Mouse (Mus musculus) midbrain, embryonic 13.5 days (tissue): ENCODE data around the gene Ovol2. TPM values are rescaled to one million over a fixed set of nuclear protein-coding genes. Genes with fewer than 3 reads are reported as not detected.
A peak's percentile ranks its signal among the peaks of the same experiment; 100 is the strongest.
"Not testable (repeated sequence)": the region's sequence is repeated elsewhere in the genome, so short reads cannot be mapped to it uniquely, and the experiment has no call there.

Experiments used
- ATAC-seq: fragments of 200-750 bp; cut with Nextera tagmentation; 2 replicates; pipeline ENCODE4 v1.8.0; 2017; ENCODE audit warnings: mild to moderate bottlenecking, moderate TSS enrichment, moderate library complexity
- H3K27ac ChIP-seq: fragments of 300-500 bp; sonication (generic); 2 replicates; pipeline ENCODE4 v1.5.1; 2015; ENCODE audit warnings: inconsistent platforms, mild to moderate bottlenecking, moderate library complexity
- H3K27me3 ChIP-seq: fragments of 300-500 bp; sonication (generic); 2 replicates; pipeline ENCODE4 v1.6.1; 2015; ENCODE audit warnings: mild to moderate bottlenecking, inconsistent platforms
- H3K36me3 ChIP-seq: fragments of 300-500 bp; sonication (generic); 2 replicates; pipeline ENCODE4 v1.6.1; 2015; ENCODE audit warnings: mild to moderate bottlenecking, inconsistent platforms
- H3K4me1 ChIP-seq: fragments of 300-500 bp; sonication (generic); replicated peaks from 2 replicates; pipeline ENCODE4 v1.6.1; 2015; ENCODE audit warnings: inconsistent platforms
- H3K4me2 ChIP-seq: fragments of 300-500 bp; sonication (generic); replicated peaks from 2 replicates; pipeline ENCODE4 v1.6.1; 2015; ENCODE audit warnings: moderate library complexity, mild to moderate bottlenecking, inconsistent platforms
- H3K4me3 ChIP-seq: fragments of 300-500 bp; sonication (generic); replicated peaks from 2 replicates; pipeline ENCODE4 v1.5.1; 2015; ENCODE audit warnings: mild to moderate bottlenecking, inconsistent platforms
- H3K9ac ChIP-seq: fragments of 300-500 bp; sonication (generic); replicated peaks from 2 replicates; pipeline ENCODE4 v1.6.1; 2015; ENCODE audit warnings: mild to moderate bottlenecking, inconsistent platforms
- H3K9me3 ChIP-seq: fragments of 300-500 bp; sonication (generic); 2 replicates; pipeline ENCODE4 v1.6.1; 2016; ENCODE audit warnings: mild to moderate bottlenecking, inconsistent platforms
- WGBS: fragments of 180-500 bp; shearing (Covaris S2); methylation state at CpG from one replicate; pipeline ENCODE4 v1.1.7; 2015; 5-methylcytosine and 5-hydroxymethylcytosine counted together
- polyA plus RNA-seq: library from polyadenylated mRNA; unstranded; fragments of >200 nt; fragmentation: Nextera tagmentation; extraction: Ambion mirVana; gene quantifications from 2 replicates; pipeline ENCODE4 v1.2.1, GENCODE M21; 2015

Ovol2 gene
- polyA plus RNA-seq, 1 experiment from 2014 or later = not detected

DNA sequence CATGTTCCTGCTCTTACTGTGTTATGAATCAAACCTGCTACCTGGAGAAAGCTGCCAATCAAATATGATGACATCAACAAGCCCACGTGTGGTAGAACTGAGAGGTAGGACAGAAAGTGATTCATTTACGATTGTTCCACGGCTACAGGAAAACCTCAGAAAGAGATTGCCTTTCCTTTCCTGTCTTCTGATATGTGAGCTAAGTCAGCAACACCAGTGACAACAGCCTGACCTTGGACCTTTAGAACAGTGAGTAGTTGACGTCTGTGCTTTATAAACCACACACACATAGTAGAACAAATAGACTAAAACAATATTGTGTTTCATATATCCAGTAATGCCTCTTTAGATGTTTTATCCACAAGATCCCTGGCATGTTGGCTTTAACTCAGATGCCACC, 11.2 kb upstream of the Ovol2 start:
- no peak overlapping the region for H3K4me3 ChIP-seq
- ATAC-seq = no peak
- H3K9me3 ChIP-seq = no peaks in the 10 kb centered on the region
- no peaks in the 10 kb centered on the region for H3K27me3 ChIP-seq
- H3K27ac ChIP-seq = no peak overlapping the region
- no peaks in the 10 kb centered on the region for H3K4me1 ChIP-seq
- no peak overlapping the region for H3K9ac ChIP-seq
- H3K36me3 ChIP-seq = no peaks in the 10 kb centered on the region
- H3K4me2 ChIP-seq = no peak overlapping the region
- WGBS = 86% methylated on average over 4 of the region's 4 CpGs

- H3K27ac ChIP-seq, H3K9ac ChIP-seq, H3K9me3 ChIP-seq, H3K4me1 ChIP-seq, H3K36me3 ChIP-seq, H3K4me3 ChIP-seq, ATAC-seq, H3K4me2 ChIP-seq: not testable (repeated sequence)
- 80% methylated on average over 6 of the region's 6 CpGs for WGBS
- peaks cover 24% of the 10 kb centered on the region for H3K27me3 ChIP-seq
Measured at GRCm38 (mm10) chr2:144338149-144338548, 6.2 kb upstream of the Ovol2 start.

GRCm38 (mm10) chr2:144337701-144338100, 5.8 kb upstream of the Ovol2 start:
- peaks cover 6% of the 10 kb centered on the region for H3K4me1 ChIP-seq
- H3K9me3 ChIP-seq = no peaks in the 10 kb centered on the region
- WGBS = 75% methylated on average over 8 of the region's 8 CpGs
- no peak overlapping the region for H3K4me3 ChIP-seq
- H3K4me2 ChIP-seq = no peak overlapping the region
- H3K9ac ChIP-seq = no peak overlapping the region
- H3K27me3 ChIP-seq = peaks cover 29% of the 10 kb centered on the region
- no peak for ATAC-seq
- no peak overlapping the region for H3K27ac ChIP-seq
- no peaks in the 10 kb centered on the region for H3K36me3 ChIP-seq

DNA sequence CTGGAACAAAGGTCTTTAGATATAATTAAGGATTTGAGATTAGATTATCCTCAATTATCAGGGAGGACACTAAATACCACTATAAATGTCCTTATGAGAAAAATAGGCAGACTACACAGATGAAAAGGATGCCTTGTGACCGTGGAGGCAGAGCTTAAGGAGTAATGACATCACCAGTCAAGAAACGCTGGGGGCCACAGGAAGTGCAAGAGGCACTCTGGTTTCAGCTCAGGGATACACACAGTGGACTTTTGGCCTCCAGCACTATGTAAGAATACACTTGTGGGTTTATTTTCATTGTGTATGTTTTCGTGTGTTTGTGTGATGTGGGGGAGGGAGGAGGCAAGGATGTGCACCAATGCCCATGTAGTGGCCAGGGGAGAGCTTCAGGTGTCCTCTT, 5.3 kb upstream of the Ovol2 start:
- Histone ChIP-seq H3K4me3 (no peak overlapping the region), H3K9me3 (no peaks in the 10 kb centered on the region), H3K36me3 (no peaks in the 10 kb centered on the region), H3K9ac (no peak overlapping the region), H3K4me2 (no peak overlapping the region), H3K4me1 (peaks cover 7% of the 10 kb centered on the region), H3K27ac (no peak overlapping the region), H3K27me3 (peaks cover 33% of the 10 kb centered on the region)
- WGBS = 79% methylated on average over 3 of the region's 3 CpGs
- ATAC-seq = no peak

- ATAC-seq = peak; percentile 40; the same call in 1 of the 2 replicates
- peaks cover 73% of the 10 kb centered on the region for H3K27me3 ChIP-seq
- H3K36me3 ChIP-seq = no peaks in the 10 kb centered on the region
- no peak overlapping the region for H3K27ac ChIP-seq
- peaks cover 31% of the 10 kb centered on the region for H3K4me1 ChIP-seq
- peak overlapping the region; percentile 20; the same call in 1 of the 2 replicates for H3K9ac ChIP-seq
- 8% methylated on average over 28 of the region's 28 CpGs for WGBS
- H3K4me3 ChIP-seq = peak overlapping the region; percentile 51
- no peaks in the 10 kb centered on the region for H3K9me3 ChIP-seq
- H3K4me2 ChIP-seq = peak overlapping the region; percentile 93
Measured at GRCm38 (mm10) chr2:144333138-144333842, 1.3 kb upstream of the Ovol2 start.

DNA sequence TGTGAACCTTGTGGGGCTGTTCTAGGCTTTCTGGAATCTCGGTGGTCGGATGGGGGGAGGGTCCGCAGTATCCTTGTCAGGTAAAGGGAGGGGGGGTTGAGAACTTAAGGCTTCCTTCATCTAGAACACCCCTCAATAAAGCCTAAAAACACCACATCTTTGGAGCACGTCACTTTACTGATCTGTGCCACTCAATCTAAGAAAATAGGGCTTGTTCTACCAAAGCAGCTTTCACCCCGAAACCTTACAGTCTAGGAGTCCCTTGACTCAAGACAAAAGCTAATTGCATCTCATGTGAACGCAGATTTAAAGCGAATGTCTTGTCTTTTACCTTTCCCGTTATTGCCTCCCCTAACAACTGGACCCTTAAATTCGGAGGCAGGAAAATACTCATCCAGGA, 540 bp upstream of the Ovol2 start:
- ATAC-seq = no peak
- WGBS = 4% methylated on average over 9 of the region's 9 CpGs
- H3K4me2 ChIP-seq = peak overlapping the region; percentile 93
- H3K4me1 ChIP-seq = peaks cover 31% of the 10 kb centered on the region
- H3K27ac ChIP-seq = no peak overlapping the region
- no peaks in the 10 kb centered on the region for H3K9me3 ChIP-seq
- peak overlapping the region; percentile 51; the same call in 1 of the 2 replicates for H3K4me3 ChIP-seq
- no peaks in the 10 kb centered on the region for H3K36me3 ChIP-seq
- H3K27me3 ChIP-seq = peaks cover 78% of the 10 kb centered on the region
- H3K9ac ChIP-seq = no peak overlapping the region

DNA sequence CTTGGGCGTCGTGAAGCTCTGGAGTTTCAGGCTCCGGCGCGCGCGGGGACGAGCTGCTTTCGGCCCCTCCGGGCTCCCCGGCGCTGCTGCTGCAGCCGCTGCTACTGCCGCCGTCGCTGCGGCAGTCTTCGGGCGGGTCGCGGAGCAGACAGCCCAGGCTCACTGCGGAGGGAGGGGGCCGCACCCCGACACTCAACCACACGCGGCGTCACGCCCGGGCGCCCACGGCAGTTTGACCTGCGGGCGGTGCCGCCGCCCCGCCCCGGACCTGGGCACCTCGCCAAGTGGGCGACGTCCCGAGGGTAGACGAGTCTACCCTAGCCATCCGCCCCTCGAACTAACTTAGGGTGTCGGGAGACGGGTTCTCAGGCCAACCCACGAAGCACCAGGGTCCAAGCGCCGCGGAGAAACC, 980 bp downstream of the Ovol2 start:
- Histone ChIP-seq H3K27me3 (peaks cover 84% of the 10 kb centered on the region), H3K4me2 (peak overlapping the region; percentile 93), H3K9ac (peak overlapping the region; percentile 58), H3K36me3 (no peaks in the 10 kb centered on the region), H3K4me3 (peak overlapping the region; percentile 51), H3K9me3 (no peaks in the 10 kb centered on the region), H3K27ac (no peak overlapping the region), H3K4me1 (peaks cover 31% of the 10 kb centered on the region)
- peak; percentile 68 for ATAC-seq
- under 1% methylated on average over 50 of the region's 50 CpGs for WGBS

- Histone ChIP-seq H3K4me3 (peak overlapping the region; percentile 51), H3K9me3 (no peaks in the 10 kb centered on the region), H3K4me1 (peaks cover 31% of the 10 kb centered on the region), H3K27ac (no peak overlapping the region), H3K27me3 (peaks cover 82% of the 10 kb centered on the region), H3K36me3 (no peaks in the 10 kb centered on the region), H3K4me2 (peak overlapping the region; percentile 93), H3K9ac (peak overlapping the region; percentile 58)
- ATAC-seq = peak; percentile 37
- WGBS = 1% methylated on average over 40 of the region's 41 CpGs
Measured at GRCm38 (mm10) chr2:144330352-144330959, 1.5 kb downstream of the Ovol2 start.

GRCm38 (mm10) chr2:144329937-144330336, 2.0 kb downstream of the Ovol2 start:
- 2% methylated on average over 10 of the region's 10 CpGs for WGBS
- no peaks in the 10 kb centered on the region for H3K36me3 ChIP-seq
- H3K4me1 ChIP-seq = peaks cover 31% of the 10 kb centered on the region
- H3K4me2 ChIP-seq = no peak overlapping the region; the same call in 1 of the 2 replicates
- H3K4me3 ChIP-seq = peak overlapping the region; percentile 51; the same call in 1 of the 2 replicates
- H3K27me3 ChIP-seq = peaks cover 77% of the 10 kb centered on the region
- H3K9ac ChIP-seq = no peak overlapping the region
- H3K9me3 ChIP-seq = no peaks in the 10 kb centered on the region
- no peak for ATAC-seq
- no peak overlapping the region for H3K27ac ChIP-seq

- H3K4me1 ChIP-seq = peaks cover 31% of the 10 kb centered on the region
- peaks cover 72% of the 10 kb centered on the region for H3K27me3 ChIP-seq
- H3K4me3 ChIP-seq = no peak overlapping the region
- no peaks in the 10 kb centered on the region for H3K9me3 ChIP-seq
- H3K36me3 ChIP-seq = no peaks in the 10 kb centered on the region
- H3K9ac ChIP-seq = no peak overlapping the region
- H3K4me2 ChIP-seq = no peak overlapping the region; the same call in 1 of the 2 replicates
- no peak for ATAC-seq
- 2% methylated on average over 8 of the region's 10 CpGs for WGBS
- no peak overlapping the region for H3K27ac ChIP-seq
Measured at GRCm38 (mm10) chr2:144329451-144329850, 2.5 kb downstream of the Ovol2 start.

- no peak overlapping the region for H3K4me3 ChIP-seq
- WGBS = 70% methylated on average over 3 of the region's 3 CpGs
Measured at GRCm38 (mm10) chr2:144324218-144324617, 7.7 kb downstream of the Ovol2 start.

GRCm38 (mm10) chr2:144311372-144311771, 20.6 kb downstream of the Ovol2 start:
- H3K9me3 ChIP-seq = no peaks in the 10 kb centered on the region
- no peak overlapping the region for H3K27ac ChIP-seq
- H3K4me1 ChIP-seq = 0 out of 2 replicates have a peak, but pooled peaks cover 3% of the 10 kb centered on the region
- WGBS = 88% methylated on average over 2 of the region's 2 CpGs
- ATAC-seq = no peak
- no peak overlapping the region for H3K9ac ChIP-seq
- no peak overlapping the region for H3K4me3 ChIP-seq
- no peak overlapping the region for H3K4me2 ChIP-seq
- no peaks in the 10 kb centered on the region for H3K36me3 ChIP-seq
- H3K27me3 ChIP-seq = no peaks in the 10 kb centered on the region

More at GRCm38 (mm10) chr2:144324218-144324617, 7.7 kb downstream of the Ovol2 start:
- Histone ChIP-seq H3K9me3 (no peaks in the 10 kb centered on the region), H3K27ac (no peak overlapping the region), H3K4me1 (no peaks in the 10 kb centered on the region), H3K4me2 (no peak overlapping the region), H3K9ac (no peak overlapping the region), H3K27me3 (peaks cover 23% of the 10 kb centered on the region), H3K36me3 (no peaks in the 10 kb centered on the region)
- no peak for ATAC-seq
